Mouse (Mus musculus) liver, embryonic 14.5 days (tissue): ENCODE results near the gene Smoc1.

ENCODE experiments used
- CTCF ChIP-seq: IDR thresholded peaks from 2 replicates; pipeline ENCODE4 v1.5.1; 2016; ENCODE audit warnings: antibody characterized with exemption, low read depth, control low read depth
- EP300 ChIP-seq: IDR thresholded peaks from 2 replicates; pipeline ENCODE4 v1.6.1; 2016; ENCODE audit warnings: antibody characterized with exemption, low read depth

DNA sequence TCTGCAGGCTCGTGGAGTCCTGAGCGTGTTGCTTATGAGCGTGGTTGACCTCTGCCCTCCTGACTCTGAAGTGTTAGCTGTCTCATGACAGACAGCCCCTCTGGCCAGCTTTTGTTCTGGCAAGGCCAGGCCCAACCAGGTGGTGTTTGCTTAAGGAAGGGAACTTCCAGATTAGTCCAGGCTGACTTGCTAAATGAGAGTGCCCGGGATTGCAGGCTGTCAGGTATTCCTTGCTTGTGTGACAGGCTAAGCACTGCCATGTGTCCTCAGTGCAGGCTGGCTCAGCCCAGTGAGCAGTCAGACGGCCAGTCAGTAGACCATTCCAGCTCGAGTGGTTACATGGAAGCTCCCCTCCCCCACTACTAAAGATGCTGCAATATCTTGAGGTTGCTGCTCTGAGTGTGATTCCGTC, 82.0 kb downstream of the Smoc1 start:
- TF ChIP-seq CTCF (no peak), EP300 (no peak)
